Mouse (Mus musculus): ENCODE results near the gene Zfp763. TPM values are rescaled to one million over a fixed set of nuclear protein-coding genes. Genes with fewer than 3 reads are reported as not detected.

The Zfp763 gene
- polyA plus RNA-seq, 1 experiment from 2014 or later: 24.6 TPM

DNA sequence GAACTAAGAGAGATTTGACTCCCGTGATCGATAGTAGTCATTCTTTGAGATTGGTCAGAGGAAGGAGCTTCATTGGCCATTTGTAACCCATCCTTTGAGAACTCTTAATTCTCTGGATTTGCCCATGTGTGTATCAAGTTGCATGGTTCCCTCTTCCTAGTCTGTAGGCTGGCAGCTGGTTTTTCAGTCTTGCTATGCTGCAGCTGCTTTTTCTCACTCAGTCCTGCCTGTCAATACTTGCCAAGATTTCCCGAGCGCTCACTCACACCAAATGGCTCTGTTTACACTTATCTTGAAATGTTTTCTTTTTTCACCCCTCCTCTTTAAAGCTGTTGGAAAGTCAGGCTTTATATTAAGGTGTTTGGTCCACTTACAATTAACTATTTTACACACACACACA is 51.8 kb downstream of the Zfp763 start:
- H3K9ac ChIP-seq: no peak overlapping the region
- 96% methylated on average over 4 of the region's 4 CpGs for WGBS

More for the DNA sequence above, 51.8 kb downstream of the Zfp763 start:
- Histone ChIP-seq H3K27me3 (no peaks in the 10 kb centered on the region), H3K4me1 (no peaks in the 10 kb centered on the region), H3K9me3 (replicated peaks) (no peaks in the 10 kb centered on the region), H3K4me3 (no peak overlapping the region), H3K36me3 (ENCODE audit: poor library complexity, severe bottlenecking) (peaks cover 37% of the 10 kb centered on the region), H3K4me2 (no peak overlapping the region), H3K27ac (no peak overlapping the region)
- ATAC-seq: no peak

Other genes starting within 250 kb of the Zfp763 start
- gene Zfp871, start 245.1 kb downstream of the Zfp763 start, polyA plus RNA-seq (2015; fragmentation: Nextera tagmentation; extraction: Ambion mirVana): 42.7 and 53.4 TPM in 2 replicates
- 38.7 and 42.4 TPM in 2 replicates for gene Zfp811, start 223.5 kb downstream of the Zfp763 start, polyA plus RNA-seq (2015; fragmentation: Nextera tagmentation; extraction: Ambion mirVana)
- 19.0 and 19.2 TPM in 2 replicates for gene Zfp799, start 203.1 kb downstream of the Zfp763 start, polyA plus RNA-seq (2015; fragmentation: Nextera tagmentation; extraction: Ambion mirVana)
- 6.1 and 7.8 TPM in 2 replicates for gene Zfp870, start 141.8 kb downstream of the Zfp763 start, polyA plus RNA-seq (2015; fragmentation: Nextera tagmentation; extraction: Ambion mirVana)
- gene Cyp4f14, start 116.1 kb downstream of the Zfp763 start, polyA plus RNA-seq (2015; fragmentation: Nextera tagmentation; extraction: Ambion mirVana): not detected in 2 replicates
- gene Cyp4f13, start 86.0 kb downstream of the Zfp763 start, polyA plus RNA-seq (2015; fragmentation: Nextera tagmentation; extraction: Ambion mirVana): 5.6 and 6.0 TPM in 2 replicates
- 11.4 and 12.5 TPM in 2 replicates for gene Zfp472, start 67.6 kb downstream of the Zfp763 start, polyA plus RNA-seq (2015; fragmentation: Nextera tagmentation; extraction: Ambion mirVana)
- gene Zfp952, start 40.3 kb downstream of the Zfp763 start, polyA plus RNA-seq (2015; fragmentation: Nextera tagmentation; extraction: Ambion mirVana): 19.1 and 20.4 TPM in 2 replicates
- gene 4921501E09Rik, start 34.7 kb upstream of the Zfp763 start, polyA plus RNA-seq (2015; fragmentation: Nextera tagmentation; extraction: Ambion mirVana): not detected in 2 replicates
- 18.1 and 18.2 TPM in 2 replicates for gene Zfp563, start 55.9 kb upstream of the Zfp763 start, polyA plus RNA-seq (2015; fragmentation: Nextera tagmentation; extraction: Ambion mirVana)
- 0.04 and 0.16 TPM in 2 replicates for gene Morc2b, start 106.3 kb upstream of the Zfp763 start, polyA plus RNA-seq (2015; fragmentation: Nextera tagmentation; extraction: Ambion mirVana)
- 0.05 TPM in 1 of 2 replicates, not detected in the other for gene Olfr55, start 135.0 kb upstream of the Zfp763 start, polyA plus RNA-seq (2015; fragmentation: Nextera tagmentation; extraction: Ambion mirVana)
- gene Olfr239, start 157.9 kb upstream of the Zfp763 start, polyA plus RNA-seq (2015; fragmentation: Nextera tagmentation; extraction: Ambion mirVana): not detected in 2 replicates
- gene Olfr1564, start 188.3 kb upstream of the Zfp763 start, polyA plus RNA-seq (2015; fragmentation: Nextera tagmentation; extraction: Ambion mirVana): 0.10 TPM in 1 of 2 replicates, not detected in the other
- 20.1 and 23.0 TPM in 2 replicates for gene Zfp955a, start 221.7 kb upstream of the Zfp763 start, polyA plus RNA-seq (2015; fragmentation: Nextera tagmentation; extraction: Ambion mirVana)
- 0.04 and 0.08 TPM in 2 replicates for gene Olfr63, start 231.3 kb upstream of the Zfp763 start, polyA plus RNA-seq (2015; fragmentation: Nextera tagmentation; extraction: Ambion mirVana)